Mouse (Mus musculus) hindbrain, embryonic 16.5 days (tissue): ENCODE results near the gene Xpo5. TPM values are rescaled to one million over a fixed set of nuclear protein-coding genes. Genes with fewer than 3 reads are reported as not detected.

ENCODE experiments used
- ATAC-seq: fragments of 200-750 bp; cut with Nextera tagmentation; 2 replicates; pipeline ENCODE4 v1.8.0; 2017; ENCODE audit warnings: moderate TSS enrichment, moderate library complexity
- H3K27ac ChIP-seq: fragments of 300-500 bp; sonication (generic); 2 replicates; pipeline ENCODE4 v1.5.1; 2014; ENCODE audit warnings: low read depth, mild to moderate bottlenecking, control low read depth, low read length, moderate library complexity
- H3K27me3 ChIP-seq: fragments of 300-500 bp; sonication (generic); replicated peaks from 2 replicates; pipeline ENCODE4 v1.6.1; 2014; ENCODE audit warnings: low read length; ENCODE audit not compliant: control insufficient read depth, insufficient read depth
- H3K36me3 ChIP-seq: fragments of 300-500 bp; sonication (generic); 2 replicates; pipeline ENCODE4 v1.6.1; 2014; ENCODE audit warnings: mild to moderate bottlenecking, low read length, moderate library complexity, mixed read lengths; ENCODE audit not compliant: control insufficient read depth, insufficient read depth
- H3K4me1 ChIP-seq: fragments of 300-500 bp; sonication (generic); 2 replicates; pipeline ENCODE4 v1.6.1; 2014; ENCODE audit warnings: low read depth, low read length; ENCODE audit not compliant: control insufficient read depth, insufficient read depth
- H3K4me2 ChIP-seq: fragments of 300-500 bp; sonication (generic); 2 replicates; pipeline ENCODE4 v1.6.1; 2014; ENCODE audit warnings: mild to moderate bottlenecking, low read length, control low read depth, moderate library complexity
- H3K4me3 ChIP-seq: fragments of 300-500 bp; sonication (generic); 2 replicates; pipeline ENCODE4 v1.5.1; 2014; ENCODE audit warnings: mild to moderate bottlenecking, low read length, control low read depth, moderate library complexity
- H3K9ac ChIP-seq: fragments of 300-500 bp; sonication (generic); 2 replicates; pipeline ENCODE4 v1.6.1; 2014; ENCODE audit warnings: low read depth, mild to moderate bottlenecking, control low read depth, low read length, moderate library complexity
- H3K9me3 ChIP-seq: fragments of 300-500 bp; sonication (generic); 2 replicates; pipeline ENCODE4 v1.6.1; 2014; ENCODE audit warnings: mild to moderate bottlenecking, low read length, moderate library complexity; ENCODE audit not compliant: control insufficient read depth
- WGBS: fragments of 180-500 bp; shearing (Covaris S2); extraction: QIAGEN DNeasy Blood & Tissue Kit; methylation state at CpG from one replicate; pipeline ENCODE4 v1.1.7; 2014; 5-methylcytosine and 5-hydroxymethylcytosine counted together
- polyA plus RNA-seq: library from polyadenylated mRNA; unstranded; fragments of >200 nt; fragmentation: Nextera tagmentation; extraction: Ambion mirVana; gene quantifications from 2 replicates; pipeline ENCODE4 v1.2.1, GENCODE M21; 2015

Gene Xpo5
- polyA plus RNA-seq, 1 experiment from 2014 or later: 29.0 TPM

- Histone ChIP-seq H3K4me1 (peaks cover 13% of the 10 kb centered on the region), H3K27ac (peak overlapping the region; percentile 76), H3K9ac (peak overlapping the region; percentile 84), H3K4me2 (peak overlapping the region; percentile 81), H3K27me3 (no peaks in the 10 kb centered on the region), H3K4me3 (peak overlapping the region; percentile 75), H3K36me3 (peaks cover 10% of the 10 kb centered on the region; the same call in 1 of the 2 replicates), H3K9me3 (no peaks in the 10 kb centered on the region)
- 0% methylated on average over 18 of the region's 19 CpGs for WGBS
- ATAC-seq: peak; percentile 43
These were observed 41.4 kb upstream of the Xpo5 start for GRCm38 (mm10) chr17:46161179-46161578.

- Histone ChIP-seq H3K9ac (peak overlapping the region; percentile 84), H3K27me3 (no peaks in the 10 kb centered on the region), H3K36me3 (peaks cover 10% of the 10 kb centered on the region; the same call in 1 of the 2 replicates), H3K9me3 (no peaks in the 10 kb centered on the region), H3K4me1 (peaks cover 13% of the 10 kb centered on the region), H3K4me2 (peak overlapping the region; percentile 81), H3K4me3 (peak overlapping the region; percentile 75), H3K27ac (no peak overlapping the region)
- WGBS: 57% methylated on average over 9 of the region's 9 CpGs
- no peak for ATAC-seq
These were observed 40.9 kb upstream of the Xpo5 start for GRCm38 (mm10) chr17:46161710-46162109.

GRCm38 (mm10) chr17:46162551-46162950 is 40.0 kb upstream of the Xpo5 start:
- Histone ChIP-seq H3K27ac (no peak overlapping the region), H3K9me3 (no peaks in the 10 kb centered on the region), H3K4me1 (peaks cover 13% of the 10 kb centered on the region), H3K4me3 (no peak overlapping the region), H3K4me2 (no peak overlapping the region), H3K36me3 (peaks cover 18% of the 10 kb centered on the region), H3K9ac (no peak overlapping the region), H3K27me3 (no peaks in the 10 kb centered on the region)
- 94% methylated on average over 7 of the region's 7 CpGs for WGBS
- no peak for ATAC-seq

DNA sequence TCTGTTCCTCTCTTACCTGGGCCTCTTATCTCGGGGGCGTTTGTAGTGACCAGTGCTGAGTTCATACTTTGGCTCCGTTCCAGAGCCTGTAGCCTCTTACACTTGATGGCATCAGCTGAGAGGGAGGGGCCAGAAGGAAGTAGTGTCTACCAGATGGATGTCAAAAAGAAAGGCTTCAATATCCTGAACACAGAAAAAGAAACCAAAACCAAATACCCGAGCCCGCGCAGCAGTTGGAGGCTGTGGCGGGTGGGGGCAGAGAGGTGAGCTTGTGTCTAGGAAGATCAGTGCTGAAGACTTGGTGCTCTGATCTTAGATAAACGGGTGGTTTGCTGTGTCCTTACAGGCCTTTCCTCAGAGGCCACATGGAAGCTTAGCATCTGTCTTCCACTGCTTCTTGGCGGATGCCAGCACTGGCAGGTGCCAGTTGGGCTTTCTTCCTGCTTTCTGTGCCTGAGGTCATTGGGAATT is 39.6 kb upstream of the Xpo5 start:
- no peak for ATAC-seq
- peaks cover 13% of the 10 kb centered on the region for H3K4me1 ChIP-seq
- H3K27ac ChIP-seq: no peak overlapping the region
- peaks cover 23% of the 10 kb centered on the region for H3K36me3 ChIP-seq
- no peak overlapping the region for H3K4me3 ChIP-seq
- H3K4me2 ChIP-seq: no peak overlapping the region
- no peaks in the 10 kb centered on the region for H3K9me3 ChIP-seq
- no peaks in the 10 kb centered on the region for H3K27me3 ChIP-seq
- no peak overlapping the region for H3K9ac ChIP-seq
- 83% methylated on average over 9 of the region's 9 CpGs for WGBS

DNA sequence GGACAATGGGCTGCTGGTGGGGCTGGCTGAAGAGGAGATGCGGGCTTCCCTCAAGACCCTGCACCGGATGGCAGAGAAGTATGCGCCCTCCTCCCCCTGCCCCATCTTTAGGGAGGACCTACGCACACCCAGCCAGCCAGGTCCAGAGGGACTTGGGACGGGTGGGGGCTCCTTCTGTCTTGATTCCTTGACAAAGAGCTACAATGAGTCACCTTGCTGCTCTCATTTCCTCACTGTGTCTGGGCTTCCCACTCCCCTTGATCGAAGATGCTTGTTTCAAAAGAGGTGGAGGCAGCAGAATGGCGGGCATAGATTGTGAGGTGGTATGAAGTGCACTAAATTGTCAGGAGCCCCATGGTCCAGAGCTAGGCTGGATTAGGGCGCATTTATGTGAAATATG is 38.3 kb upstream of the Xpo5 start:
- no peaks in the 10 kb centered on the region for H3K9me3 ChIP-seq
- H3K27ac ChIP-seq: no peak overlapping the region
- H3K9ac ChIP-seq: no peak overlapping the region
- no peak overlapping the region for H3K4me2 ChIP-seq
- peaks cover 31% of the 10 kb centered on the region for H3K36me3 ChIP-seq
- no peaks in the 10 kb centered on the region for H3K27me3 ChIP-seq
- WGBS: 92% methylated on average over 8 of the region's 8 CpGs
- no peak overlapping the region for H3K4me3 ChIP-seq
- peaks cover 13% of the 10 kb centered on the region for H3K4me1 ChIP-seq
- ATAC-seq: no peak

DNA sequence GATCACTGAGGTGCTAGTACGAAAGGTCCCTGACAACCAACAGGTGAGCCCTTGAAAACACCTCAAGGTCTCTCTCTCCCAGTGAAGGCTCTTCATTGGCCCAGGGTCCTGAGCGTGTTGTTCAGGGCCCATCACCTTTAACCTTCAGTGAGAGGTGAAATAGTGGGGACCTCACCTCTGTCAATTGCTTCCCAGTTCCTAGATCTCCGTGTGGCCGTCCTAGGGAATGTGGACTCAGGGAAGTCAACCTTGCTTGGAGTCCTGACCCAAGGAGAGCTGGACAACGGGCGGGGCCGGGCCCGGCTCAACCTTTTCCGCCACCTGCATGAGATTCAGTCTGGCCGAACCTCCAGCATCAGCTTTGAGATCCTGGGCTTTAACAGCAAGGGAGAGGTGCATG is 37.8 kb upstream of the Xpo5 start:
- no peaks in the 10 kb centered on the region for H3K27me3 ChIP-seq
- no peak overlapping the region for H3K27ac ChIP-seq
- no peak overlapping the region for H3K4me2 ChIP-seq
- WGBS: 97% methylated on average over 10 of the region's 10 CpGs
- H3K4me3 ChIP-seq: no peak overlapping the region
- ATAC-seq: no peak
- no peak overlapping the region for H3K9ac ChIP-seq
- H3K4me1 ChIP-seq: peaks cover 11% of the 10 kb centered on the region
- no peaks in the 10 kb centered on the region for H3K9me3 ChIP-seq
- H3K36me3 ChIP-seq: peaks cover 34% of the 10 kb centered on the region

DNA sequence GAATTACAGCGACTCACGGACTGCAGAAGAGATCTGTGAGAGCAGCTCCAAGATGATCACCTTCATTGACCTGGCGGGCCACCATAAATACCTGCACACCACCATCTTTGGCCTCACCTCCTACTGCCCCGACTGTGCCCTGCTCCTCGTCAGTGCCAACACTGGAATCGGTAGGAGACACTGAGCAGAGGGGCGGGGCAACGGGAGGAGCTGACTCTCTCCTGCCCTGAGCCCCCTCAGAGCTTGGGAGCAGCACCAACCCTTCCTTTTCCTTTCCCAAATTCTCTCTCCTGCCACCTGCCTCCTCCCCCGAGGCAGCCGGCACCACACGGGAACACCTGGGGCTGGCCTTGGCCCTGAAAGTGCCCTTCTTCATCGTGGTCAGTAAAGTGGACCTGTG is 37.1 kb upstream of the Xpo5 start:
- Histone ChIP-seq H3K4me2 (no peak overlapping the region), H3K9me3 (no peaks in the 10 kb centered on the region), H3K9ac (no peak overlapping the region), H3K27me3 (no peaks in the 10 kb centered on the region), H3K36me3 (peaks cover 34% of the 10 kb centered on the region), H3K27ac (no peak overlapping the region), H3K4me3 (no peak overlapping the region), H3K4me1 (peaks cover 11% of the 10 kb centered on the region)
- 87% methylated on average over 10 of the region's 12 CpGs for WGBS
- ATAC-seq: no peak

DNA sequence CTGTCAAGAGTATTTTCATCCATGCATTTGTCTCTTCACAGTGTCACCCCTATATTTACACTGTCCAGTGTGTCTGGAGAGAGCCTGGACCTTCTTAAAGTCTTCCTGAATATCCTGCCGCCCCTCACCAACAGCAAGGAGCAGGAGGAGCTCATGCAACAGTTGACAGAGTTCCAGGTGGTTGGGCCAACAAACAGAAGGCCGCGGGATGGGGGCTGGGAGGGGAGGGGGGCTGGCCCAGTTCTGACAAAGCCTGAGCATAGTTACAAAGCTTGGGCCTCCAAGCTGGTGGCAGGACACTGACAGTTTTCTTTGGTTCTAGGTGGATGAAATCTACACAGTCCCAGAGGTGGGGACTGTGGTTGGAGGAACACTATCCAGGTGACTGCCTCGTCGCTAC is 36.3 kb upstream of the Xpo5 start:
- no peak overlapping the region for H3K4me3 ChIP-seq
- H3K36me3 ChIP-seq: peaks cover 37% of the 10 kb centered on the region
- 83% methylated on average over 5 of the region's 5 CpGs for WGBS
- H3K9me3 ChIP-seq: no peaks in the 10 kb centered on the region
- peaks cover 11% of the 10 kb centered on the region for H3K4me1 ChIP-seq
- H3K27ac ChIP-seq: no peak overlapping the region
- H3K27me3 ChIP-seq: no peaks in the 10 kb centered on the region
- ATAC-seq: no peak
- no peak overlapping the region for H3K9ac ChIP-seq
- H3K4me2 ChIP-seq: no peak overlapping the region

GRCm38 (mm10) chr17:46167014-46167413 is 35.6 kb upstream of the Xpo5 start:
- peaks cover 37% of the 10 kb centered on the region for H3K36me3 ChIP-seq
- H3K9me3 ChIP-seq: no peaks in the 10 kb centered on the region
- ATAC-seq: no peak
- no peak overlapping the region for H3K27ac ChIP-seq
- no peak overlapping the region for H3K9ac ChIP-seq
- no peak overlapping the region for H3K4me2 ChIP-seq
- no peak overlapping the region for H3K4me3 ChIP-seq
- WGBS: 89% methylated on average over 11 of the region's 11 CpGs
- H3K4me1 ChIP-seq: peaks cover 7% of the 10 kb centered on the region
- H3K27me3 ChIP-seq: no peaks in the 10 kb centered on the region

DNA sequence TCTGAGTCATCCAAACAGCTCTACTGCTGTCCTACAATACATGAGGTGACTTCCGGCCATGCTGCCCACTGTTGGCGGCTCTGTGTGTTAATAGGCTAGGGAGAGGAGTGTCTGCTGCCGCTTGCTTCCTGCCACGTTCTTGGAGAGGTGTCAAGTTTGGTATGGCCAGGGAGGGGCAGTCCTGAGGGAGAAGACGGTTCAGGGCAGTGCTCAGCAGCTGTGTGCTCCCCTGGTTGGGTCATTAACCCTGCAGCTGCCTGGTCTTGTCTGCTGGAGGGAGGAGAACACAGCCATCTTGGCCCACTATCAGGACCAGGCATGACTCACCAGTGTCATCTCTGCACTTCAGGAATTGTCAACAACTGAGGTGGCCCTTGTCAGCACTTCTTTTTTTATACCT is 34.3 kb upstream of the Xpo5 start:
- no peak for ATAC-seq
- Histone ChIP-seq H3K9ac (no peak overlapping the region), H3K9me3 (no peaks in the 10 kb centered on the region), H3K4me2 (no peak overlapping the region), H3K36me3 (peaks cover 43% of the 10 kb centered on the region), H3K4me3 (no peak overlapping the region), H3K4me1 (no peaks in the 10 kb centered on the region; the same call in 1 of the 2 replicates), H3K27ac (no peak overlapping the region), H3K27me3 (no peaks in the 10 kb centered on the region)
- 50% methylated on average over 5 of the region's 5 CpGs for WGBS
